Mouse (Mus musculus) brain, embryonic 14.5 days (tissue): ENCODE measurements around the gene Chst8. TPM values are rescaled to one million over a fixed set of nuclear protein-coding genes. Genes with fewer than 3 reads are reported as not detected.

Experiments
- DNase-seq: peaks from one replicate; pipeline ENCODE4 v3.0.0-alpha.2; 2011; ENCODE audit warnings: low read depth
- CTCF ChIP-seq: fragments of 200-500 bp; IDR thresholded peaks from 2 replicates; pipeline ENCODE4 v1.5.1; 2012; ENCODE audit warnings: inconsistent platforms, mild to moderate bottlenecking, moderate library complexity, borderline replicate concordance; ENCODE audit not compliant: insufficient read depth, insufficient read length; ENCODE audit errors: extremely low read depth
- POLR2A ChIP-seq: fragments of 200-500 bp; IDR thresholded peaks from 2 replicates; pipeline ENCODE4 v1.6.1; 2012; ENCODE audit warnings: mild to moderate bottlenecking, inconsistent platforms, borderline replicate concordance; ENCODE audit not compliant: poor library complexity, insufficient read depth, insufficient read length, severe bottlenecking; ENCODE audit errors: extremely low read depth
- polyA plus RNA-seq: library from polyadenylated mRNA; depleted of rRNA; stranded (reverse); fragments of >200 nt; gene quantifications from 2 replicates; pipeline ENCODE4 v1.2.3, GENCODE M21; 2012

Chst8 gene
- polyA plus RNA-seq, 1 experiment, result 13.3 TPM

GRCm38 (mm10) chr7:34694898-34695297, 117.6 kb downstream of the Chst8 start:
- TF ChIP-seq CTCF (no peak), POLR2A (no peak)
- peak; percentile 75 for DNase-seq

- no peak for TF ChIP-seq CTCF
- TF ChIP-seq POLR2A, result no peak
- DNase-seq, result no peak
Observed at GRCm38 (mm10) chr7:34693916-34694315, 118.6 kb downstream of the Chst8 start.

GRCm38 (mm10) chr7:34693072-34693471, 119.4 kb downstream of the Chst8 start:
- TF ChIP-seq POLR2A, result no peak
- TF ChIP-seq CTCF, result no peak
- DNase-seq, result no peak

GRCm38 (mm10) chr7:34690111-34690510, 122.4 kb downstream of the Chst8 start:
- peak; percentile 70 for DNase-seq
- TF ChIP-seq CTCF (no peak), POLR2A (no peak)

GRCm38 (mm10) chr7:34689028-34689427, 123.5 kb downstream of the Chst8 start:
- DNase-seq, result no peak
- TF ChIP-seq POLR2A (no peak), CTCF (no peak)

GRCm38 (mm10) chr7:34685801-34686200, 126.7 kb downstream of the Chst8 start:
- TF ChIP-seq CTCF, result no peak
- TF ChIP-seq POLR2A, result no peak
- DNase-seq, result peak; percentile 52

GRCm38 (mm10) chr7:34685176-34685575, 127.3 kb downstream of the Chst8 start:
- no peak for DNase-seq
- TF ChIP-seq CTCF, result no peak
- no peak for TF ChIP-seq POLR2A

GRCm38 (mm10) chr7:34680771-34681421, 131.6 kb downstream of the Chst8 start:
- peak; percentile 82 for DNase-seq
- no peak for TF ChIP-seq POLR2A
- peak; percentile 43; the same call in 1 of the 2 replicates for TF ChIP-seq CTCF

GRCm38 (mm10) chr7:34679886-34680285, 132.6 kb downstream of the Chst8 start:
- TF ChIP-seq CTCF, result no peak
- TF ChIP-seq POLR2A, result no peak
- no peak for DNase-seq

- peak; percentile 88 for DNase-seq
- TF ChIP-seq CTCF (peak; percentile 84), POLR2A (no peak)
Observed at GRCm38 (mm10) chr7:34675831-34676514, 136.5 kb downstream of the Chst8 start.

GRCm38 (mm10) chr7:34675120-34675790, 137.3 kb downstream of the Chst8 start:
- TF ChIP-seq POLR2A (no peak), CTCF (no peak)
- DNase-seq, result no peak
